Mouse (Mus musculus) testis, adult 2 months (tissue): ENCODE results near the gene Tns3. TPM values are rescaled to one million over a fixed set of nuclear protein-coding genes. Genes with fewer than 3 reads are reported as not detected.

Source experiments
- H3K27ac ChIP-seq: fragments of 200-500 bp; 2 replicates; pipeline ENCODE4 v1.5.1; 2012; ENCODE audit warnings: low read depth, low read length; ENCODE audit not compliant: control insufficient read depth, insufficient read depth
- H3K27me3 ChIP-seq: fragments of 200-500 bp; 2 replicates; pipeline ENCODE4 v1.6.1; 2012; ENCODE audit warnings: mild to moderate bottlenecking, low read length, moderate library complexity; ENCODE audit not compliant: control insufficient read depth, insufficient read depth
- H3K36me3 ChIP-seq: fragments of 200-500 bp; 2 replicates; pipeline ENCODE4 v1.6.1; 2012; ENCODE audit warnings: mild to moderate bottlenecking, low read length; ENCODE audit not compliant: control insufficient read depth, insufficient read depth
- H3K4me1 ChIP-seq: fragments of 200-500 bp; 2 replicates; pipeline ENCODE4 v1.6.1; 2012; ENCODE audit warnings: low read length; ENCODE audit not compliant: control insufficient read depth, insufficient read depth
- H3K4me3 ChIP-seq: fragments of 200-500 bp; 2 replicates; pipeline ENCODE4 v1.5.1; 2012; ENCODE audit warnings: low read depth, mild to moderate bottlenecking, low read length, moderate library complexity, mixed read lengths; ENCODE audit not compliant: control insufficient read depth
- CTCF ChIP-seq: fragments of 200-500 bp; IDR thresholded peaks from 2 replicates; pipeline ENCODE4 v1.5.1; 2012; ENCODE audit warnings: low read depth, mild to moderate bottlenecking, inconsistent platforms, low read length, moderate library complexity; ENCODE audit not compliant: control insufficient read depth, insufficient read depth, insufficient replicate concordance
- POLR2A ChIP-seq: fragments of 200-500 bp; IDR thresholded peaks from 2 replicates; pipeline ENCODE4 v1.6.1; 2012; ENCODE audit warnings: low read depth, mild to moderate bottlenecking, inconsistent platforms, low read length, moderate library complexity; ENCODE audit not compliant: control insufficient read depth
- polyA plus RNA-seq: library from polyadenylated mRNA; depleted of rRNA; stranded (reverse); fragments of >200 nt; gene quantifications from 2 replicates; pipeline ENCODE4 v1.2.3, GENCODE M21; 2012

Gene Tns3
- polyA plus RNA-seq, 1 experiment: 6.6 TPM

- Histone ChIP-seq H3K27me3 (no peaks in the 10 kb centered on the region), H3K4me3 (no peak overlapping the region), H3K36me3 (no peaks in the 10 kb centered on the region), H3K27ac (no peak overlapping the region), H3K4me1 (peaks cover 2% of the 10 kb centered on the region)
- TF ChIP-seq CTCF (no peak), POLR2A (no peak)
Observed at GRCm38 (mm10) chr11:8644272-8644671, 20.1 kb downstream of the Tns3 start.

GRCm38 (mm10) chr11:8641634-8642277 is 22.6 kb downstream of the Tns3 start:
- no peak for TF ChIP-seq POLR2A
- TF ChIP-seq CTCF: no peak

GRCm38 (mm10) chr11:8639726-8640125 is 24.6 kb downstream of the Tns3 start:
- no peak overlapping the region for H3K4me3 ChIP-seq
- TF ChIP-seq POLR2A (no peak), CTCF (no peak)
- H3K36me3 ChIP-seq: no peaks in the 10 kb centered on the region
- H3K27me3 ChIP-seq: no peaks in the 10 kb centered on the region
- H3K4me1 ChIP-seq: peaks cover 2% of the 10 kb centered on the region
- H3K27ac ChIP-seq: peak overlapping the region; percentile 34; the same call in 1 of the 2 replicates

More at GRCm38 (mm10) chr11:8641634-8642277, 22.6 kb downstream of the Tns3 start:
- Histone ChIP-seq H3K4me3 (no peak overlapping the region), H3K27me3 (no peaks in the 10 kb centered on the region), H3K36me3 (no peaks in the 10 kb centered on the region), H3K27ac (no peak overlapping the region), H3K4me1 (peaks cover 2% of the 10 kb centered on the region)

- Histone ChIP-seq H3K36me3 (no peaks in the 10 kb centered on the region), H3K27me3 (no peaks in the 10 kb centered on the region), H3K4me1 (peaks cover 6% of the 10 kb centered on the region), H3K27ac (peak overlapping the region; percentile 34; the same call in 1 of the 2 replicates), H3K4me3 (no peak overlapping the region)
- TF ChIP-seq POLR2A: no peak
- no peak for TF ChIP-seq CTCF
Observed at GRCm38 (mm10) chr11:8639007-8639718, 25.2 kb downstream of the Tns3 start.

- Histone ChIP-seq H3K27me3 (no peaks in the 10 kb centered on the region), H3K4me1 (peaks cover 6% of the 10 kb centered on the region), H3K36me3 (no peaks in the 10 kb centered on the region), H3K27ac (no peak overlapping the region), H3K4me3 (no peak overlapping the region)
- no peak for TF ChIP-seq CTCF
- TF ChIP-seq POLR2A: no peak
Observed at GRCm38 (mm10) chr11:8637469-8638447, 26.6 kb downstream of the Tns3 start.

GRCm38 (mm10) chr11:8636680-8637079 is 27.7 kb downstream of the Tns3 start:
- Histone ChIP-seq H3K4me3 (no peak overlapping the region), H3K4me1 (peaks cover 6% of the 10 kb centered on the region), H3K27ac (no peak overlapping the region), H3K27me3 (no peaks in the 10 kb centered on the region), H3K36me3 (no peaks in the 10 kb centered on the region)
- no peak for TF ChIP-seq CTCF
- no peak for TF ChIP-seq POLR2A

GRCm38 (mm10) chr11:8635778-8636177 is 28.6 kb downstream of the Tns3 start:
- Histone ChIP-seq H3K27ac (no peak overlapping the region), H3K27me3 (no peaks in the 10 kb centered on the region), H3K36me3 (no peaks in the 10 kb centered on the region), H3K4me3 (no peak overlapping the region), H3K4me1 (peaks cover 6% of the 10 kb centered on the region)
- TF ChIP-seq CTCF (no peak), POLR2A (no peak)
